Mouse (Mus musculus): ENCODE measurements around the gene Itga4.

GRCm38 (mm10) chr2:79378346-79379086, 123.3 kb downstream of the Itga4 start:
- no peak for TF ChIP-seq CTCF (IDR thresholded peaks at IDR 0.05; ENCODE audit: low read depth)
- no peak for TF ChIP-seq EP300 (IDR thresholded peaks at IDR 0.05; ENCODE audit: low read depth)

Measured in liver, embryonic 14.5 days (tissue).